Mouse (Mus musculus) liver, embryonic 13.5 days (tissue): ENCODE data around the gene Zfp263. TPM values are rescaled to one million over a fixed set of nuclear protein-coding genes. Genes with fewer than 3 reads are reported as not detected.
A peak's percentile ranks its signal among the peaks of the same experiment; 100 is the strongest.

Experiments used
- ATAC-seq: fragments of 200-750 bp; cut with Nextera tagmentation; 2 replicates; pipeline ENCODE4 v1.8.0; 2017; ENCODE audit warnings: low read depth, mild to moderate bottlenecking, moderate number of reproducible peaks, moderate library complexity
- DNase-seq: peaks from one replicate; pipeline ENCODE4 v3.0.0; 2022
- H3K27ac ChIP-seq: fragments of 300-500 bp; sonication (generic); 2 replicates; pipeline ENCODE4 v1.5.1; 2015; ENCODE audit warnings: moderate library complexity, mild to moderate bottlenecking, inconsistent platforms
- H3K27me3 ChIP-seq: fragments of 300-500 bp; sonication (generic); 2 replicates; pipeline ENCODE4 v1.6.1; 2015; ENCODE audit warnings: mild to moderate bottlenecking, inconsistent platforms
- H3K36me3 ChIP-seq: fragments of 300-500 bp; sonication (generic); 2 replicates; pipeline ENCODE4 v1.6.1; 2015; ENCODE audit warnings: mild to moderate bottlenecking, inconsistent platforms
- H3K4me1 ChIP-seq: fragments of 300-500 bp; sonication (generic); replicated peaks from 2 replicates; pipeline ENCODE4 v1.6.1; 2015; ENCODE audit warnings: inconsistent platforms
- H3K4me2 ChIP-seq: fragments of 300-500 bp; sonication (generic); 2 replicates; pipeline ENCODE4 v1.6.1; 2015; ENCODE audit warnings: inconsistent platforms, mild to moderate bottlenecking, moderate library complexity
- H3K4me3 ChIP-seq: fragments of 300-500 bp; sonication (generic); replicated peaks from 2 replicates; pipeline ENCODE4 v1.5.1; 2015; ENCODE audit warnings: mild to moderate bottlenecking, inconsistent platforms
- H3K9ac ChIP-seq: fragments of 300-500 bp; sonication (generic); 2 replicates; pipeline ENCODE4 v1.6.1; 2015; ENCODE audit warnings: mild to moderate bottlenecking, inconsistent platforms
- H3K9me3 ChIP-seq: fragments of 300-500 bp; sonication (generic); replicated peaks from 2 replicates; pipeline ENCODE4 v1.6.1; 2016; ENCODE audit warnings: inconsistent platforms
- WGBS: fragments of 180-500 bp; shearing (Covaris S2); methylation state at CpG from one replicate; pipeline ENCODE4 v1.1.7; 2015; ENCODE audit not compliant: insufficient replicate concordance; 5-methylcytosine and 5-hydroxymethylcytosine counted together
- polyA plus RNA-seq: library from polyadenylated mRNA; unstranded; fragments of >200 nt; fragmentation: Nextera tagmentation; extraction: Ambion mirVana; gene quantifications from 2 replicates; pipeline ENCODE4 v1.2.1, GENCODE M21; 2015

Gene Zfp263
- polyA plus RNA-seq: 13.7 and 15.3 TPM in 2 replicates

DNA sequence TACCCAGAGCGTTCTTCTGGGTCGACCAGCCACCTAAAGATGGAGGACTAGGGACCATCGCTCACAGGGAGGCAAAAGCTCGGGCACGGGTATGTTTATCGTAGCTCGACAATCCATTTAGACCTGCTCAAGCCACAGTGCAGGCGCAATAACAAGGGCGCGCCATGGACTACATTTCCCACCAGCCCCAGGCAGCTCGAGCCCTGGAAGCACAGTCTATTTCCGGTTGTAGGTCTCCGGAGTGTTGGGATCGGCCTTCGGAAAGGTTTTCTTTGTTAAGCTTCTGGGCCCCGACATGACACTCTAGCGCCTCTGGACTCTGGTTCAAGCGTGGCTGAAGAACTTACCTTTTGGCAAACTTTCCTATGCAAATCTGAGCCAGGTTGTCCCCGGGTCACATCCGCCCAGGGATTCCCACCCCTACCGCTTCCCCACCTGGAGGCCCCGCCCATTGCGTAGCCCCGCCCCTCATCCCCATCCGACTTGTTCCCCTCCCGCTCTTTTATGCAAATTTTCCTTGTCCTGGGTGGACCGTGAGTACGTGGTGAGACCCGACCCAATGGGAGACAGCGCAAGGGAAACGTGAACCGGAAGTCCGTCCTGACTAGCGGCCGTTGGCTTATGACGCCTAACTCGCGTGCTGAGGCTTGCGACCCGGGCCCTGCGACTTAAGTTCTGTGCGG lies at the start of gene Zfp263:
Gene Zfp263 (plus strand): TSS at position 591 of the 683 bp plus-strand sequence.
- Histone ChIP-seq H3K4me3 (peak within 1 kb of the TSS; percentile 90), H3K27me3 (no peaks in the 10 kb centered on the region), H3K9ac (peak within 1 kb of the TSS; percentile 90), H3K27ac (peak within 1 kb of the TSS; percentile 87), H3K36me3 (peaks cover 28% of the 10 kb centered on the region), H3K9me3 (no peaks in the 10 kb centered on the region), H3K4me2 (peak within 1 kb of the TSS; percentile 92), H3K4me1 (peaks cover 29% of the 10 kb centered on the region)
- DNase-seq (peak; percentile 91), ATAC-seq (peak; percentile 97)
- under 1% methylated on average over 42 of the region's 42 CpGs for WGBS

DNA sequence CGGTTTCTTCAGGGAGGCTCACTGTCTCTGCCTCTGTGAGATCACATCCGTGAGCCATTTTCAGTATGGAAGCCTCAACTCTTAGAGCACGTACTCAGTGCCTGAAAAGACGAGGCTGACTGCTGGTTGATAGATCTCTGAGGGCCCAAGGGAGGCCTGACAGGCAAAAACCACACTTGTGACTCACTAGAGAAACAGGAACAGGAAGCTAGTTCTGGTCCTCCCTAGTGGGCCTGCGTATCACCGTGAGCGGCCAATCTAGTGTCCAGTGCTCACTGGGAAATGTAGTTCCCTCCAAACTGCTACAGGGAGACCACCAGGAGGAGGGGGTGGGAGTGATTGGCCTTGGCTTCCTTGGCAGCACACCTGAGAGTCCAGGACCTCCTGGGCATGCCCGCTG lies 44.6 kb upstream of the Zfp263 start:
- no peaks in the 10 kb centered on the region for H3K27me3 ChIP-seq
- no peak overlapping the region for H3K4me3 ChIP-seq
- WGBS: 50% methylated on average over 8 of the region's 8 CpGs
- no peaks in the 10 kb centered on the region for H3K36me3 ChIP-seq
- no peak overlapping the region for H3K27ac ChIP-seq
- no peaks in the 10 kb centered on the region for H3K9me3 ChIP-seq
- ATAC-seq (no peak), DNase-seq (no peak)
- H3K4me1 ChIP-seq: no peaks in the 10 kb centered on the region
- H3K4me2 ChIP-seq: no peak overlapping the region
- H3K9ac ChIP-seq: no peak overlapping the region

DNA sequence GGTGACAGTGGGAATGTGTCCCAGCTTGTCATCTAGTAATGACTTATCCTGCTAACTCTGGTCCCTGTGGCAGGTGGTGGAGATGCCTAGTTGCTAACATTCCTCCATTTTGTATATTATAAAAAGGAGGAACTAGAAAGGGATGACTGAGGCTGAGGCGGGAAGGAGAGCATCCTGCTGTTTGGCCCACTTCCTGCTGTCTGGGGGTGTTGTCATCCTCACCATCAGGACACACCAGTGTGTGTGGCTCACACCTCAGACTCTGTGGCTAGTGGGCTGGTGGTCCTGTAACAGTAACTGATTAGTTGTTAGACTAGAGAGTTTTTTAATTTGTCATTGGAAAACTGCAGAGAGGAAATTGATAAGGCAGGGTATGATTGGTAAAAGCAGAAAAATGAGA lies 43.0 kb upstream of the Zfp263 start:
- Histone ChIP-seq H3K27ac (no peak overlapping the region), H3K4me2 (no peak overlapping the region), H3K27me3 (no peaks in the 10 kb centered on the region), H3K9me3 (no peaks in the 10 kb centered on the region), H3K9ac (no peak overlapping the region), H3K4me3 (no peak overlapping the region), H3K4me1 (no peaks in the 10 kb centered on the region), H3K36me3 (no peaks in the 10 kb centered on the region)
- no peak for DNase-seq
- 40% methylated on average over 1 of the region's 1 CpGs for WGBS
- no peak for ATAC-seq

DNA sequence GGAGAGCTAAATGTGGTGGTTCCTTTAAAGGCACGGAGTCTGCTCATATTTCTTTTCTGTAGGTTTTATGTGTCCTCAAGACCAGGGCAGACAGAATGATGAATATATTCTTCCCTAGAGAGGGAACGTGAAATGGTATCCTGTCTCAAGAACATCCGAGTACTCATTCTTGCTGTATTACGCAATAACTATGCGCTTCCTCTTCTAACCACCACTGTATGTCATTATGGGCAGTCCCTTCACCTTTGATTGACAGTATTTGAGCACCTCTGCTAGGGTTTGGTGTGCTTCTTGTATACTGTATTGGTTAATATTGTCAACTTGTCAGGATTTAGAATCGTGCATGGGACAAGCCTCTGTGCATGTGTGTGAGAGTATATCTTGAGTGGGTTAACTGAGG lies 37.2 kb upstream of the Zfp263 start:
- DNase-seq: no peak
- Histone ChIP-seq H3K9me3 (no peaks in the 10 kb centered on the region), H3K9ac (no peak overlapping the region), H3K4me3 (no peak overlapping the region), H3K4me2 (no peak overlapping the region), H3K4me1 (no peaks in the 10 kb centered on the region), H3K27ac (no peak overlapping the region), H3K27me3 (no peaks in the 10 kb centered on the region), H3K36me3 (no peaks in the 10 kb centered on the region)
- no peak for ATAC-seq
- WGBS: 27% methylated on average over 6 of the region's 6 CpGs

DNA sequence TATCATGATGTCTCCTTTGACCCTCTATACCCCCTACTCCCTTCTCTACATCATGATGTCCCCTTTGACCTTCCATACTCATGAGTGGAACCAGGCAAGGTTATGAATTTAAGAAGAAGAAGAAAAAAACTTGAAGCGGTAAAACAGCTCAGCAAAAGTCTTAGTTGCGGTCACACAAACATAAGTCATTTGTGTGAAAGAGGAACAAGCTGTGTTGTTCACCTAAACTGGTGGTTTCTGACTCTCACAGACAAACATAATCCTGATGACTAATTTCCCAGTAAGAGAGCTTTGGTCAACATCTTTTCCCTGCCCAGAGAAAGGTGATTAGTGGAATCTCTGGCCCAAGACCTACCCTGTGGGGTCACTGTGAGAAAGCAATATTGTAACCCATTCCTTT lies 29.2 kb upstream of the Zfp263 start:
- ATAC-seq (no peak), DNase-seq (no peak)
- Histone ChIP-seq H3K4me3 (no peak overlapping the region), H3K27ac (no peak overlapping the region), H3K4me2 (no peak overlapping the region), H3K4me1 (no peaks in the 10 kb centered on the region), H3K9me3 (no peaks in the 10 kb centered on the region), H3K27me3 (no peaks in the 10 kb centered on the region), H3K9ac (no peak overlapping the region), H3K36me3 (no peaks in the 10 kb centered on the region)
- WGBS: 50% methylated on average over 2 of the region's 2 CpGs

DNA sequence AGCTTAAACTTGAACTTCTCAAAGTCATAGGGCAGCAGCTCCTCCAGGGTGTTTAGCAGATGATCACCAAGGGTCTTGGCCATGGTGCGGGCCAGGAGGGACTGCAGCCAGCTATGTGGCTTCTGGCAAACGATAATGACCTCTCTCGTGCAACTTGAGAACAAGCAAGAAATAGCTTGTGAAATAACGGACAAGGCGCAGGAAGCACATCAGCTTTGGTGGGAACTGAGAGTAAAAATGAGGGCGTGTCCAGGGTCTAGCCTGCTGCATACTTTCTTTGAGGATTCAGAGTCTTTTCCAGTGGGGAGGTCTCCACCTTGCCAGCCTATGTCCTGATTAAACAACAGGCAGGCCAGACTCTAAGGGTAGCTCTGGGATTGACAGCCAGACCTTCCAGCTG lies 25.9 kb upstream of the Zfp263 start, which contains the start of gene Mefv:
Gene Mefv (minus strand): TSS at position 118 of the 400 bp plus-strand sequence.
- H3K27me3 ChIP-seq: no peaks in the 10 kb centered on the region
- DNase-seq (no peak), ATAC-seq (no peak)
- no peak within 1 kb of the TSS for H3K27ac ChIP-seq
- 69% methylated on average over 6 of the region's 6 CpGs for WGBS
- no peak within 1 kb of the TSS for H3K4me3 ChIP-seq
- H3K36me3 ChIP-seq: no peaks in the 10 kb centered on the region
- no peak within 1 kb of the TSS for H3K9ac ChIP-seq
- H3K4me2 ChIP-seq: no peak within 1 kb of the TSS
- no peaks in the 10 kb centered on the region for H3K4me1 ChIP-seq
- no peaks in the 10 kb centered on the region for H3K9me3 ChIP-seq

DNA sequence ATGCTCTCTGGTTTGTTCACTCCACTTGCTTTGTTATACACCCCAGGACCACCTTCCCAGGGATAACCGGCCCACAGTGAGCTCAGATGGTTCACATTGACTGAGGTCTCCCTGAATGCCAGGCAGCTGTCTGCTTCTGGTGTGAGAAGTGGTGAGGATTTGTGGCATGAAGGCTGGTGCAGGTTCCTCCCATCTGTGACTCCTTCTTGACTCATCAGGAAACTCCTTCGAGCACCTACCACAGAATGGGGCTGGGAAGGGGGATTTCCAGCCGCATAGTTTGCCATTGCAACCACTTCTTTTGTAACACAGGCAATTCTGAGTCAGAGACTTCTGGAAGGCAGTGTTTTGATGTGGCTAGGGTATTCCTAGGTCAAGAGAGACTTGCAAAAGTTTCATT lies 20.7 kb upstream of the Zfp263 start:
- H3K27me3 ChIP-seq: no peaks in the 10 kb centered on the region
- WGBS: 40% methylated on average over 3 of the region's 3 CpGs
- no peak overlapping the region for H3K27ac ChIP-seq
- no peaks in the 10 kb centered on the region for H3K4me1 ChIP-seq
- ATAC-seq: no peak
- H3K4me2 ChIP-seq: no peak overlapping the region
- H3K36me3 ChIP-seq: no peaks in the 10 kb centered on the region
- no peak overlapping the region for H3K9ac ChIP-seq
- no peak for DNase-seq
- H3K9me3 ChIP-seq: no peaks in the 10 kb centered on the region
- H3K4me3 ChIP-seq: no peak overlapping the region

DNA sequence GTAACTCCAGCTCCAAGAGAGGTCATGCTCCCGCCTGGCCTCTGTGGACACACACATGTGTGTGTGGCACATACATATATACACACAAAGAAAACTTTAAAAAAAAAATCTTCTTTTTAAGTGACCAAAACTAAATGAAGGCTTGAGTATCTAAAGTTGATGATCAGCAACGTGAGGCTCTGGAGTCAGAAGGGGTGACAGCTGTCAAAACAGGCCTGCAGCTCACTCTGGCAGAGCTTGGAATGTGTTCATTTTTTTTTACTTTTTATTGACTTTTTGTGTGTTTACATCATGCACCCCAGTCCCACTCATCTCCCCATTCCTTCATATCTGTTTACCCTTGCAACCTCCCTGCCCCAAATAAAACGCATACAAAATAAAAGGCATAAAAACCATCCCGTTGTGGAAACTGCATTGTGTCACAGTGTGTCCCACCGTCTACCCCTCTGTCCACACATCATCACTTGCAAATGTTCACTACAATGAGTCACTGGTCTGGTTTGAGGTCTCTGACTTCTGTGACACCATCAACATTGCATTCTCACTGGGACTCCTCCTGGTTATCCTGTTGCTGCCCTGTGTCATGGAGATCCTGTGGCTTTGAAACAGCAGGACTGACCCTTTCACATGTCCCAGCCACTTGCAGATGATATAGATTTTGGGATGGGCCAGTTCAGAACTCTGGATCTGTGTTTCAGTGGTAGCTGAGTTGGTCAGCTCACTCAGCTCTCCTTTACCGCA lies 15.7 kb upstream of the Zfp263 start:
- H3K9ac ChIP-seq: no peak overlapping the region
- WGBS: 73% methylated on average over 6 of the region's 6 CpGs
- no peaks in the 10 kb centered on the region for H3K4me1 ChIP-seq
- H3K4me3 ChIP-seq: no peak overlapping the region
- no peaks in the 10 kb centered on the region for H3K36me3 ChIP-seq
- H3K27ac ChIP-seq: no peak overlapping the region
- H3K9me3 ChIP-seq: no peaks in the 10 kb centered on the region
- H3K4me2 ChIP-seq: no peak overlapping the region
- DNase-seq: no peak
- no peaks in the 10 kb centered on the region for H3K27me3 ChIP-seq
- ATAC-seq: no peak

DNA sequence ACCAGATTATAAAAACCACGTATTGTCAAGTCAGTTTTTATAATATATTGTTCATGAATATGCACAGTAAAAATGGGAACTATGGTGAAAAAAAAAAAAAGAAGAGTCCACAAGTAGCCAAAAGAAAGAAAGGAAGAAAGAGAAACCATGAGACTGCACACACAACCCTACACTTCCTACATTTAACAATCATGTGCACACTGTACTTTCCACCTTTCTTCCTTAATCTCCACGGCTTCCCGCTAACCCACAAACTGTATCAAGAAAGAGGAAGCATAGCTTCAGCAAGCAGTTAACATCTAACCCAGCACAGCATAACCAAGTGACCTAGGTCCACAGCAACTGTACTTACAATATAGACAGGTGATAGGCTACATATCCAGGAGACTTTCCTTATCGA lies 11.3 kb upstream of the Zfp263 start:
- H3K9ac ChIP-seq: no peak overlapping the region
- DNase-seq: no peak
- no peaks in the 10 kb centered on the region for H3K36me3 ChIP-seq
- H3K9me3 ChIP-seq: no peaks in the 10 kb centered on the region
- H3K4me2 ChIP-seq: no peak overlapping the region
- H3K4me3 ChIP-seq: no peak overlapping the region
- no peak overlapping the region for H3K27ac ChIP-seq
- 38% methylated on average over 4 of the region's 4 CpGs for WGBS
- no peaks in the 10 kb centered on the region for H3K27me3 ChIP-seq
- ATAC-seq: no peak
- H3K4me1 ChIP-seq: no peaks in the 10 kb centered on the region

DNA sequence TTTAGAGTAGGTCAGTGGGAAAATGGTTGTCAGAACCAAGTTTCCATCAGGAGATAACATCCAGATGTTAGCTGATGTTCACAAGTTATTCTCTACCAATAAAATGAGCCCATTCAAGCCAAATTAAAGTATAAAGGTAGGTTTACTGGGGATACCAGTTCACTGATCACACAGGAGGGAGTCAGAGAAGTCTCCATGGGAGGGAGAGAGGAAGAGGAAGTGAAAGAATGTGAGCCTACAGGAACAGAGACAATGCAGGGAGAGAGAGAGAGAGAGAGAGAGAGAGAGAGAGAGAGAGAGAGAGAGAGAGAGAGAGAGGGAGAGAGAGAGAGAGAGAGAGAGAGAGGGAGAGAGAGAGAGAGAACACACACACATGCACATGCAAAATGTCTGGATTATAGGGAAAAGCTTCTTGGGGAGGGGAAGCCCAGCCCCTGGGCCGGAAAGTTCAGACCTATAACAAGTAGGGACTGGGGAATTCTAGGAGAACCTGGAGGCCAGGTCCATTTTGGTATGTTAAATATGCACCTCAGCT lies 10.6 kb upstream of the Zfp263 start:
- no peaks in the 10 kb centered on the region for H3K9me3 ChIP-seq
- 63% methylated on average over 1 of the region's 1 CpGs for WGBS
- H3K9ac ChIP-seq: no peak overlapping the region
- H3K4me3 ChIP-seq: no peak overlapping the region
- no peaks in the 10 kb centered on the region for H3K27me3 ChIP-seq
- H3K27ac ChIP-seq: no peak overlapping the region
- no peak overlapping the region for H3K4me2 ChIP-seq
- ATAC-seq: no peak
- no peak for DNase-seq
- H3K36me3 ChIP-seq: no peaks in the 10 kb centered on the region
- H3K4me1 ChIP-seq: no peaks in the 10 kb centered on the region

DNA sequence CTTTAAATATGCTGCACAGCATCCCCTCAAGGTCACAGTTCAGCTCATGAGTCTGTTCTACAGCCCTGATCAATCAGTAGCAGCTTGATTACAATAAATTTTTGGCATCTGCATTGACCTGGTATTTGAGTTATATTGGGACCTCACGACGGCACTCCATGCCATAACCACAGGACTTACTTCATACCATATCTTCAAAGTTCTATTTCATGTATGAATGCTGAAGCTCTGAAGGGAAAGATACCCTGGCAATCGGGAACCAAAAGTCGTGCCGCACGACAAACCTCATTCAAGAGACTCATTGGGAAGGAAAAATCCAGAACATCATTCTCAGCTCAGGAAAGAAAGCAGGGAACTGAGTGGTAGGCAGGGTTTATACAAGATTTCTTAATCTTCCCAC lies 1.4 kb upstream of the Zfp263 start:
- H3K9ac ChIP-seq: no peak overlapping the region
- H3K4me3 ChIP-seq: no peak overlapping the region
- DNase-seq (no peak), ATAC-seq (no peak)
- H3K4me2 ChIP-seq: peak overlapping the region; percentile 92; the same call in 1 of the 2 replicates
- H3K27ac ChIP-seq: no peak overlapping the region
- peaks cover 18% of the 10 kb centered on the region for H3K36me3 ChIP-seq
- H3K27me3 ChIP-seq: no peaks in the 10 kb centered on the region
- H3K9me3 ChIP-seq: no peaks in the 10 kb centered on the region
- 89% methylated on average over 6 of the region's 6 CpGs for WGBS
- H3K4me1 ChIP-seq: peaks cover 29% of the 10 kb centered on the region
